Mouse (Mus musculus) midbrain, embryonic 11.5 days (tissue): ENCODE data around the gene Tshb. TPM values are rescaled to one million over a fixed set of nuclear protein-coding genes. Genes with fewer than 3 reads are reported as not detected.

Experiments
- ATAC-seq: fragments of 200-750 bp; cut with Nextera tagmentation; 2 replicates; pipeline ENCODE4 v1.8.0; 2017; ENCODE audit warnings: moderate TSS enrichment, moderate library complexity; ENCODE audit not compliant: low FRiP score
- DNase-seq: peaks from one replicate; pipeline ENCODE4 v3.0.0; 2015; ENCODE audit warnings: low spot score; ENCODE audit errors: missing footprints
- H3K27ac ChIP-seq: fragments of 300-500 bp; sonication (generic); 2 replicates; pipeline ENCODE4 v1.5.1; 2014; ENCODE audit warnings: low read depth, low read length
- H3K27me3 ChIP-seq: fragments of 300-500 bp; sonication (generic); 2 replicates; pipeline ENCODE4 v1.6.1; 2014; ENCODE audit warnings: mild to moderate bottlenecking, low read length, moderate library complexity, mixed read lengths; ENCODE audit not compliant: control insufficient read depth, insufficient read depth
- H3K36me3 ChIP-seq: fragments of 300-500 bp; sonication (generic); 2 replicates; pipeline ENCODE4 v1.6.1; 2014; ENCODE audit warnings: mild to moderate bottlenecking, low read length, moderate library complexity, mixed read lengths; ENCODE audit not compliant: control insufficient read depth, insufficient read depth
- H3K4me1 ChIP-seq: fragments of 300-500 bp; sonication (generic); 2 replicates; pipeline ENCODE4 v1.6.1; 2014; ENCODE audit warnings: low read length; ENCODE audit not compliant: control insufficient read depth, insufficient read depth
- H3K4me2 ChIP-seq: fragments of 300-500 bp; sonication (generic); 2 replicates; pipeline ENCODE4 v1.6.1; 2014; ENCODE audit warnings: mild to moderate bottlenecking, moderate library complexity
- H3K4me3 ChIP-seq: fragments of 300-500 bp; sonication (generic); 2 replicates; pipeline ENCODE4 v1.5.1; 2014; ENCODE audit warnings: low read depth, low read length
- H3K9ac ChIP-seq: fragments of 300-500 bp; sonication (generic); 2 replicates; pipeline ENCODE4 v1.6.1; 2014; ENCODE audit warnings: low read length
- H3K9me3 ChIP-seq: fragments of 300-500 bp; sonication (generic); 2 replicates; pipeline ENCODE4 v1.6.1; 2016; ENCODE audit warnings: low read length; ENCODE audit not compliant: control insufficient read depth
- WGBS: fragments of 180-500 bp; shearing (Covaris S2); extraction: QIAGEN DNeasy Blood & Tissue Kit; methylation state at CpG from one replicate; pipeline ENCODE4 v1.1.7; 2014; 5-methylcytosine and 5-hydroxymethylcytosine counted together
- polyA plus RNA-seq: library from polyadenylated mRNA; unstranded; fragments of >200 nt; fragmentation: Nextera tagmentation; extraction: Ambion mirVana; gene quantifications from 2 replicates; pipeline ENCODE4 v1.2.1, GENCODE M21; 2014

The Tshb gene
- polyA plus RNA-seq, 1 experiment from 2014 or later, result 0.20 TPM

DNA sequence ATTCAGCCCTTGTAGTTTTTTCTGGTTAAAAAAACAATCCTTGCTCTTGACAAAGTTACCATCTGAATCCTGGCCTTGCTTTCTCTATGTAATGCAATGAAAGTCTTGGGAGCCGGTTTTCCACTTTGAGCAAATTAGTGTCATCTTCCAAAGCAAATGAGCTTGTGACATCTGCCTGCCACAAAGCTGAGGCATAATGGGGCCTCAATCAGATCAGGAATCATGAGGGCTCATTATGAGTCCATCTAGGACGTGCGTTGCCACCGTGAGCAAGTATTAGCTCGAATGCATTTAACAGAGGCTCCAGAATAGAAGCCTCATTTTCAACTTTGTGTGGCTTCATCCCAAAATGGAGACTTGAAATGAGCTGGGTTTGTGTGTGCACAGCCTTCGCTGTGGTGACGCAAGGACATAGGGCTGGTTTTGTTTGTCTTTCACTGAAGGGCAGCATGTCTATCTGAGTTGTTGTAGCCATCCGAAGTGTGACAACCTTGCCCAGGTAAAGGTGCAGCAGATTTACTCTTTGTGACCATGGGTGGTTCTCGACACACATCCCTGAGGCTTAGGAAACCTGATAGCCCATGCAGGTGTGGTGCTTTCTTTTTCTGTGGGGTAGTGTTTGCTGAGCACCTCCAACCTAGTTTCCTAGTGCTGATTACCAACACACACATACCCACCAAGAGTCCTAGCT lies 38.6 kb downstream of the Tshb start:
- no peak overlapping the region; the same call in 1 of the 2 replicates for H3K27ac ChIP-seq
- H3K9ac ChIP-seq, result no peak overlapping the region
- ATAC-seq, result no peak
- DNase-seq, result no peak
- 82% methylated on average over 9 of the region's 9 CpGs for WGBS
- H3K4me2 ChIP-seq, result no peak overlapping the region
- no peaks in the 10 kb centered on the region for H3K36me3 ChIP-seq
- H3K9me3 ChIP-seq, result no peaks in the 10 kb centered on the region
- H3K4me3 ChIP-seq, result no peak overlapping the region
- H3K27me3 ChIP-seq, result no peaks in the 10 kb centered on the region
- peaks cover 20% of the 10 kb centered on the region for H3K4me1 ChIP-seq

DNA sequence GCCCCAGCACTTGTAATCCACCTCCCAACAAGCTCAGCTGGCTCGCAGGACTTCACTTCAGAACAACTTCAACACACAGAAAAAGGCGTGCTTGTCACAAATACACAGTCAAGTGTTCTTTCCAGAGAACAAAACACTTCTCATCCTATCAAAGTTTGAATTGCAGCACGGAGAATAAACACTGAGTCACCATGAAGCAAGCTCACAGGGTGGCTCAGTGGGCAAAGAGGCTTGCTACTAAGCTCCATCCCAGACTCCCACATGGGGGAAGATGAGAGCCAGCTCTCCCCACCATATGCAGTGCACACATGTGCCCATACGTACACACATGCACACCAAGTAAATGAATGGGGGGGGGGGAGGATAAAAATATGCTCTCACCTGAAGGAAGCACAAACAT lies 39.3 kb downstream of the Tshb start:
- Histone ChIP-seq H3K9ac (no peak overlapping the region), H3K4me1 (peaks cover 20% of the 10 kb centered on the region), H3K4me3 (no peak overlapping the region), H3K4me2 (no peak overlapping the region), H3K36me3 (no peaks in the 10 kb centered on the region), H3K27ac (no peak overlapping the region; the same call in 1 of the 2 replicates), H3K9me3 (no peaks in the 10 kb centered on the region), H3K27me3 (no peaks in the 10 kb centered on the region)
- peak; percentile 45; the same call in 1 of the 2 replicates for ATAC-seq
- WGBS, result 32% methylated on average over 4 of the region's 4 CpGs
- DNase-seq, result no peak

DNA sequence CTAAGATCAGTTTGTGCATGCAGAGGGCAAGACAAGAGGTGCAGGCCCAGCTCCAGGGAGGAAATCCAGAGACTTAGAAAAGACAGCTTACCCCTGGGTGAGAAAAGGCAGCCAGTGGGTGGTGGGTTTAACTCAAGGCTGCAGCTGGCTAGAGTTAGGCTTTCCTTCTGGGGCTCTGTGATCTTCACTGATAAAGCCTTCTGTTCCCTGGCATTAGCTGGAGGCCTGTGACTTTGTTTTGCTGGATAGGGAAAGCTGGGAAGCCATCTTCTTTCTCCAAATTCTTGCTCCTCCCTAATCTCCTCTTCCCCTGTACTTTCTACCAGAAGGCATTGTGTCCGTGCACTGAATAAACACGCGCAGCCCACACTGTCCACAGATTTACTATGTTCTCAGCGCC lies 39.8 kb downstream of the Tshb start:
- DNase-seq (peak; percentile 88), ATAC-seq (peak; percentile 47)
- H3K27ac ChIP-seq, result no peak overlapping the region; the same call in 1 of the 2 replicates

DNA sequence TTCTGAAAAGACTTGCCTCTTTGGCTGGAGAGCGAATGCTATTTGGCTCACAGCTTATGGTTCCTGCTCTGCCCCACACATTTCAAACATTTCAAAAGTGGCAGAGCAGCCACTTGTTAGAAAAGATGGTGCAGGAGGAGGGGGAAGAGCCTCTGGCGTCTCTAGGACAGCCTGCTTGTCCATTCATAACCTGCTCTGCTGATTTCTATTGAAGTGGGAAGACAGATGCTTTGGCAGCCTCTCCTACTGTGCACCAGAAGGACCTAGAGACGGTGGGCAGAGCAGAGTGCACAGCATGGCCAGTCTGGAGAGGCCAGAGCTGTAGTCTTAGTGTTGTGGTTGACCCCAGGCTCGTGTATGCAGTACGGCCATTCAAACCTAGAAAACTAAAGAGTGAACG lies 43.6 kb downstream of the Tshb start:
- 0 out of 2 replicates have a peak, but pooled peaks cover under 1% of the 10 kb centered on the region for H3K27me3 ChIP-seq
- no peak overlapping the region for H3K9ac ChIP-seq

More for the DNA sequence above, 39.8 kb downstream of the Tshb start:
- Histone ChIP-seq H3K4me2 (no peak overlapping the region), H3K27me3 (no peaks in the 10 kb centered on the region), H3K9me3 (no peaks in the 10 kb centered on the region), H3K36me3 (no peaks in the 10 kb centered on the region), H3K9ac (no peak overlapping the region), H3K4me1 (peaks cover 20% of the 10 kb centered on the region), H3K4me3 (no peak overlapping the region)
- WGBS, result 33% methylated on average over 4 of the region's 4 CpGs

DNA sequence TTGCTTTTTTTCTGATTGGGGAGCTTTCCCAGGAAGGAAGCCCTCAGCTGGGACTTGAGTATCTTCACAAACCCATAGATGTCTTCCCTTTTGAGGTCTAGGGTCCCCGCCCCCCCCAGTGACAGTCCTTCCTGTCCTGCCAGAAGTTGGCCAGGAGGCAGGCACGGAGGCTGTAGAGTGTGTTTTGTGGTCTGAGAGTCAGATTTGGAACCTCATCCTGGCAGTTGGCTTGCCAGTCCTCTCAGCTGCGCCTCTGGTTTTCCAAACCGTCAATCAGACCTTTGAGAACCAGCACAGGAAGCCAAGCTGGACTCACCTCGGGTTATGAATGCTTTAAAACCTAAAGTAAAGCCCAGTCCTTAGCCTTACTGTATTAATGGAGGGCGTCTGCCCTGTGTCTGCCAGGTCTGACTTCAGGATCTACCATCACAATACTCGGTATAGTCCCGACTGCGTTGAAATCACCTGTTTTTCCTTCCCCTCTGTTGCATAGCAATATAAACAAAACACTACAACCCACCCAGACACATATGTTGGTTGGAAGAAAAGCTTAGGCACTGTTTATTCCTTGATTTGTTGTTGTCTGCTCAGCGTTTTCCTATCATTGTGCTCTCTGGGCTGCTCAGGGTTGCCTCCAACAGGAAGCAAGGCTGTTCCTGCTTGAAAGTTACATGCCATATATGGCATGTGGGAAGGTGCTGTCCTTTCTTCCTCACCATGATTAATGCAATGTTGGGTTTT lies 44.2 kb downstream of the Tshb start:
- no peaks in the 10 kb centered on the region for H3K9me3 ChIP-seq
- 86% methylated on average over 10 of the region's 10 CpGs for whole genome bisulfite sequencing
- no peak overlapping the region for H3K4me2 ChIP-seq
- 0 out of 2 replicates have a peak, but pooled peaks cover 3% of the 10 kb centered on the region for H3K27me3 ChIP-seq
- H3K9ac ChIP-seq, result no peak overlapping the region
- H3K4me1 ChIP-seq, result peaks cover 18% of the 10 kb centered on the region
- no peak overlapping the region for H3K27ac ChIP-seq
- no peak for DNase-seq
- no peak for ATAC-seq
- H3K36me3 ChIP-seq, result no peaks in the 10 kb centered on the region
- no peak overlapping the region for H3K4me3 ChIP-seq

More for the DNA sequence above, 43.6 kb downstream of the Tshb start:
- no peak for DNase-seq
- Histone ChIP-seq H3K9me3 (no peaks in the 10 kb centered on the region), H3K4me3 (no peak overlapping the region), H3K4me2 (no peak overlapping the region), H3K27ac (no peak overlapping the region), H3K4me1 (peaks cover 23% of the 10 kb centered on the region), H3K36me3 (no peaks in the 10 kb centered on the region)
- ATAC-seq, result no peak
- 86% methylated on average over 6 of the region's 6 CpGs for WGBS

DNA sequence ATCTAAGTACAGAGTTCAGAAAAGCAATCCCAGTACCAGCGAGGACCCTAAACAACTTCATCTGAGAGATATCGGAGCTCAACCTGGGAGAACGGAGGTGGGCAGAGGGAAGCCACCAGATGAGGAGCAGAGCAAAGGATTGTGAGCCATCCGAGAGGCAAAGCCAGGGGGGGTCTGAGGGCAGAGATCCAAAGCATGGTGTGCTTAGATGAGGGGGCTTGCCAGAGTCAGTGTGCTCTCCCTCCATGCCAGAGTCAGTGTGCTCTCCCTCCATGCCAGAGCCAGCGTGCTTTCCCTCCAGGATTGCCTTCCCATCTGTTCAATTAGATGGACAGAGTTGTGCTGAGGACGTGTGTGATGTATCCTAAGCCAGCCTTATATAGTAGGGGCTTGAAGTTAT lies 45.4 kb downstream of the Tshb start:
- DNase-seq (no peak), ATAC-seq (no peak)
- peaks cover 9% of the 10 kb centered on the region for H3K4me1 ChIP-seq
- no peak overlapping the region for H3K4me2 ChIP-seq
- H3K9me3 ChIP-seq, result no peaks in the 10 kb centered on the region
- H3K36me3 ChIP-seq, result no peaks in the 10 kb centered on the region
- no peak overlapping the region for H3K9ac ChIP-seq
- 0 out of 2 replicates have a peak, but pooled peaks cover 3% of the 10 kb centered on the region for H3K27me3 ChIP-seq
- WGBS, result 81% methylated on average over 6 of the region's 6 CpGs
- H3K27ac ChIP-seq, result no peak overlapping the region
- H3K4me3 ChIP-seq, result no peak overlapping the region

DNA sequence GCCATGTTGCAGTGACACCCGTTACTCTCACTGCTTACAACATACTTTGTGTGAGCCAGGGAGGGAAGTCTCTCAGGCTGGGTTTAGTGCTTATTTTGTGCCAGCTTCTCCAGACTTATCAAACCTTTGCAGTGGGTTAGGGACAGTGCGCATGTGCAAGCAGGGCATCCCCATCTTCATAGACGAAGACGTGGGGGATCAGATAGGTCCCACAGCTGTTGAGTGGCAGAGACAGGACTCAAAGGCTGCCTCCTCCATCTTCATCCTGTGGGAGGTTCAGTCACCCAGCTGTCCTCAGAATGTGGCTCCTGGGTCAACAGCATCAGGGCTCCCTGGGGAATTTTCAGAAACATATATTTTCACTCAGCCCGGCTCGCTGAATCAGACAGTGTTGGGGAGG lies 46.1 kb downstream of the Tshb start:
- H3K36me3 ChIP-seq, result no peaks in the 10 kb centered on the region
- no peak for ATAC-seq
- H3K4me2 ChIP-seq, result no peak overlapping the region
- H3K27me3 ChIP-seq, result 0 out of 2 replicates have a peak, but pooled peaks cover 3% of the 10 kb centered on the region
- no peak overlapping the region for H3K27ac ChIP-seq
- H3K4me1 ChIP-seq, result peaks cover 9% of the 10 kb centered on the region
- H3K9me3 ChIP-seq, result no peaks in the 10 kb centered on the region
- H3K4me3 ChIP-seq, result no peak overlapping the region
- whole genome bisulfite sequencing, result 89% methylated on average over 6 of the region's 6 CpGs
- no peak for DNase-seq
- no peak overlapping the region for H3K9ac ChIP-seq

DNA sequence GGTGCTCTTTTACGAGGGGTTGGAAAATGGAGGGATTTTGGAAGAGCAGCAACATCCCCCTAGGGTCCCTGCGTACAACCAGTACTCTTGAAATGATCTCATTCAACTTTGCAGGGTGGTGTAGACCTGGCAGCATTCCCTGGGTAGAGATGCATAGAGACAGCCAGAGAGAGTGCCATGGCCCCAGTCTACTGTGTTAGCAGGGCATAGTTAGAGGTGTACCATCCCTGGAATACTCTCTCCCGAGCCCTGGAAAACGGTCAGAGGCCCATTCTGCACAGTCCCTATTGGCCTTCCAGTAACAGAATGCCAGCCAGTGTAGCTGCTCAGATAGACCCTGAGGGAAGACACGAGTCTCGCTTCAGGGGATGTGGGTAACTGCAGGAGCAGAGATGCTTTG lies 46.9 kb downstream of the Tshb start:
- Histone ChIP-seq H3K27me3 (0 out of 2 replicates have a peak, but pooled peaks cover 3% of the 10 kb centered on the region), H3K9me3 (no peaks in the 10 kb centered on the region), H3K4me3 (peak overlapping the region; percentile 58), H3K4me1 (peaks cover 9% of the 10 kb centered on the region), H3K4me2 (peak overlapping the region; percentile 83), H3K27ac (no peak overlapping the region), H3K9ac (peak overlapping the region; percentile 71), H3K36me3 (no peaks in the 10 kb centered on the region)
- peak; percentile 30 for ATAC-seq
- DNase-seq, result peak; percentile 92
- 53% methylated on average over 6 of the region's 6 CpGs for WGBS

DNA sequence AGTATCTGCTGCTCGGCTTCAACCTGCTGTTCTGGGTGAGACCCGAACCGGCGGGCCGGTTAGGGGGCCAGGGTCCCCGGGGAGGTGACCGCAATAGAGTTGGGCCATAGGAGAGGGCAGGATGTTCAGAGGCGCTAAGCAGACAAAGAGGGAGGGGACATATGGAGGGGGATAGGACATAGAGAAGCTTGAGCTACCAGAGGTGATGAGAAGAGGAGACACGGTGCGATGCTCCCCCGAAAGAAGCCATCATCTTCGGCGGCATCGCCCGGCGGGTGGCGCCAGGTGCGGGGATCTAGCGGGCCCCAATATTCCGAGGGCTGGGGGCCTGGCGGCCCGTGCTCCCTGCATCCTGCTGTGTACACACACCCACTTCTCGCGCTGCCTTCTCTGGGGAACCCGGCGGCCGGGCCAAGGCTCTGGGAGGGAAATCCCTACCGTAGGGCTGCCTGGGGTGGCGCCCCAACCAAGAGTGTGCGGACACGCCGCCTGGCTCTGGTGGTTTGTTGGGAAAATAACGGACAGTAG lies 47.4 kb downstream of the Tshb start:
- Histone ChIP-seq H3K4me3 (peak overlapping the region; percentile 58), H3K36me3 (no peaks in the 10 kb centered on the region), H3K4me1 (peaks cover 9% of the 10 kb centered on the region), H3K4me2 (peak overlapping the region; percentile 83), H3K27ac (no peak overlapping the region), H3K9me3 (no peaks in the 10 kb centered on the region), H3K9ac (peak overlapping the region; percentile 71), H3K27me3 (0 out of 2 replicates have a peak, but pooled peaks cover 3% of the 10 kb centered on the region)
- WGBS, result under 1% methylated on average over 33 of the region's 33 CpGs
- DNase-seq (no peak), ATAC-seq (peak; percentile 86)
